Mouse (Mus musculus) gastrocnemius, adult 2 months (tissue): ENCODE results near the gene 4930572O03Rik. TPM values are rescaled to one million over a fixed set of nuclear protein-coding genes. Genes with fewer than 3 reads are reported as not detected.
"Not testable (repeated sequence)": the region's sequence is repeated elsewhere in the genome, so short reads cannot be mapped to it uniquely, and the experiment has no call there.

Source experiments
- DNase-seq: peaks from one replicate; pipeline ENCODE4 v3.0.0; 2022
- H3K27ac ChIP-seq: fragments of 200-600 bp; 2 replicates; pipeline ENCODE4 v1.8.1; 2022; ENCODE audit warnings: mild to moderate bottlenecking
- H3K4me3 ChIP-seq: fragments of 200-600 bp; 2 replicates; pipeline ENCODE4 v1.8.1; 2022; ENCODE audit warnings: mild to moderate bottlenecking, moderate library complexity
- CTCF ChIP-seq: fragments of 200-600 bp; IDR thresholded peaks from 2 replicates; pipeline ENCODE4 v1.8.1; 2022; ENCODE audit warnings: antibody characterized with exemption, mild to moderate bottlenecking, moderate library complexity
- intact Hi-C: fragments of 180-260 bp; cut with DNase I; formaldehyde crosslinking; loops from one replicate; pipeline ENCODE4 v1.15.1; 2025
- long read RNA-seq, 2 experiments: library from polyadenylated mRNA; stranded (forward); transcript quantifications; one replicate each; pipeline ENCODE4 v2.0.0; 2021
- total RNA-seq, 2 experiments: library from RNA; stranded (reverse); gene quantifications; 2 replicates each; pipeline ENCODE4 v1.2.3; 2021

Gene 4930572O03Rik
- total RNA-seq = not detected
- long read RNA-seq, experiment 1 = 0 reads
- long read RNA-seq, experiment 2 = 0 reads

DNA sequence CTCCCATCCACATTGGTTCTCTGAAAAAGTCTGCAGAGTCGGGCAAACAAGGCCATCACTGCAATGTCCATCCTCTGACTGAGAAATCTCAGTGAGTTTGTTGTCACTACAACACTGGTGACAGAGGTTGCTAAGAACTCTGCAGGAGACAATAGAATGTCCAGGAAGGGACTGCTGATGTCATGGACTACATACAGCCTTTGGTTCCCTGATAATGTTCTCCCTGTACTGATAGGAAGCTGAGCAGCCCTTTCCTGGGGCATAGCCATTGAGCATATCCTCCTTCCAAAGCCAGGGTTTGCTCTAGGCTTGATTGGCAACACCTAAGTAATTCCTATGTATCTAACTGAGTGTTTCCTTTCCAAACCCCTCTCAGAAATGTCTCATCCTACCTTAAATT lies at the start of gene 4930572O03Rik:
4930572O03Rik (minus strand) TSS at position 101 of the 400 bp plus-strand sequence.
- H3K4me3 ChIP-seq, intact Hi-C loops, DNase-seq, H3K27ac ChIP-seq: not testable (repeated sequence)

- H3K4me3 ChIP-seq, intact Hi-C loops: not testable (repeated sequence)
Measured at GRCm38 (mm10) chr5:15702891-15703290, 46.0 kb upstream of the 4930572O03Rik start.

GRCm38 (mm10) chr5:15697719-15698118 lies 40.9 kb upstream of the 4930572O03Rik start:
- H3K4me3 ChIP-seq, intact Hi-C loops, DNase-seq, H3K27ac ChIP-seq: not testable (repeated sequence)

More at GRCm38 (mm10) chr5:15702891-15703290, 46.0 kb upstream of the 4930572O03Rik start:
- not testable (repeated sequence) for H3K27ac ChIP-seq, DNase-seq
- peak; percentile 53 for TF ChIP-seq CTCF

DNA sequence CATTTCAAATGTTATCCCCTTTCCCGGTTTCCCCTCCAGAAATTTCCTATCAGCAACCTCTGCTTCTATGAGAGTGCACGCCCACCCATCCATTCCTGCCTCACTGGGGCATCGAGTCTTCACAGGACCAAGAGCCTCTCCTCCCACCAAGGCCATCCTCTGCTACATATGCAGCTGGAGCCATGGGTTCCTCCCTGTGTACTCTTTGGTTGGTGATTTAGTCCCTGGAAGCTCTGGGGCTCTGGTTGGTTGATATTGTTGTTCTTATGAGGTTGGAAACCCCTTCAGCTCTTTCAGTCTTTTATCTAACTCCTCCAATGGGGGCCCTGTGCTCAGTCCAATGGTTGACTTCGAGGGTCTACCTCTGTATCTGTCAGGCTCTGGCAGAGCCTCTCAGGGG lies 35.0 kb upstream of the 4930572O03Rik start:
- DNase-seq, intact Hi-C loops: not testable (repeated sequence)

GRCm38 (mm10) chr5:15690822-15691221 lies 34.0 kb upstream of the 4930572O03Rik start:
- H3K4me3 ChIP-seq, intact Hi-C loops, DNase-seq, H3K27ac ChIP-seq: not testable (repeated sequence)

More for the DNA sequence above, 35.0 kb upstream of the 4930572O03Rik start:
- not testable (repeated sequence) for H3K4me3 ChIP-seq, H3K27ac ChIP-seq

DNA sequence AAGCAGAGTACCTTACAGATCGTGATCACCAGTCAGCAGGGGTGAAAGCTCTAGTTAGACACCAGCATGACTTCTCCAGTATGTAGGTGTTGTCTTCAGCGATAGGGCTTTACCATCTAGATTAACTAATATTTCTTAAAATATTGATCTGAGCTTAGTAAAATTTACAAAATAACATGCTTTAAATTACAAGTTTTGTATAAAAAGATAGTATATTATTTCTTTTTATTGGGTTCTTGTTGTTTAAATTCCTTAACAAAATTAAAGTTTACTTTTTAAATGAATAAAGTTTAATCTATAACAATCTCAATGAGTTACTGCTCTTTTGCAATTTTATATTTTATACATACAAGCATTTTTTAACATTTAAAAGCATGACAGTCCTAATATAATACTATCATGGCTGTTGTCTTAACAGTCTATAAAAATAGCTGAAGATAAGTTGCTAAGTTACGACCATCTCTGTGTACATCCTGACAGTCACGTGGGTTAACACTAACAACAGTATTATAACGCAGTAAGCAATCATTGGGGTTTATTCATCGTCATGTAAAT lies 32.9 kb upstream of the 4930572O03Rik start:
- H3K27ac ChIP-seq, H3K4me3 ChIP-seq, intact Hi-C loops, DNase-seq: not testable (repeated sequence)

GRCm38 (mm10) chr5:15688874-15689658 lies 32.2 kb upstream of the 4930572O03Rik start:
- H3K27ac ChIP-seq, intact Hi-C loops, H3K4me3 ChIP-seq, DNase-seq: not testable (repeated sequence)

- DNase-seq, intact Hi-C loops, H3K27ac ChIP-seq, H3K4me3 ChIP-seq: not testable (repeated sequence)
Measured at GRCm38 (mm10) chr5:15681301-15682035, 24.6 kb upstream of the 4930572O03Rik start.

DNA sequence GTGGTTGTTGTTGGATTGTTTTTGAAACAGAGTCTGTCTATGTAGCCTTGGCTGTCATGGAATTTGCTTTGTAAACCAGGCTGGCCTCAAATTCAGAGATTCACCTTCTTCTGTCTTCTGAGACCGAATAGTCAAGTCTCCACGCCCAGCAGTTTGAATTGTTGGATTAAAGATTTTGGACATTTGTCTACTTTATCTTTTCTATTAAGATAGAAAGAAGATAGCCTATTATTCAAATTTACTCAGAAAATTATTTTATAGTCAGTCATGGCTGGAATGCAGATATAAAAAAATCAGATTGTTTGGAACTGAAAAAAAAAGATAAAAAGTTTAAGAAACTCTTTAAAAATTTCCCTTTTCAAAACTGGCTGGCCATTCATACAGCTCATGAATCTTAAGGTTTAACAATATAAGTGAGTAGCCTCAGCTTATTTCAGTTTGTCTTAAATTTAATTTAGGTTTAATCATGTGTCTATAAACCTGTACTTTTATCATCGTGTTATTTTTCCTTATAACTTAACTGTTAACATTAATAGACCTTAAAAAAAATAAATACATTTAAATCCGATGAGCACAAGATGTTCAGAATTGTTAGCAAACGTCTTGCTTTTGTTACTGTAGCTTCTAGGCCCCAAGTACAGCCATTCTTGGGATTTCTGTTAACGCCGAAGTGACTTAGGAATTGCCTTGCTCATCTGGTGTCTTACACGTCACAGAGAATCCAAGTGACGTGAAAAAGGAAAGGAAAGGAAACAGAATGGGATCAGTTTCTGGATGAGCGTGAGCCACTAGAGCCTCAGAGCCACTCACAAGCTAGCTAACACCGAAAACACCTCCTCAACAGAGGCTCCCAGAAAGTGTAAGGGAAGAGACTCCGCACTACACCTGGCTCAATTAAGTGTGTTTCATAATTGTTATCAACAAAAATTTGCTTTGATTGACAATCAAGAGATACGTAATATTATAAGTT lies 23.4 kb upstream of the 4930572O03Rik start:
- DNase-seq, intact Hi-C loops, H3K4me3 ChIP-seq, H3K27ac ChIP-seq: not testable (repeated sequence)

GRCm38 (mm10) chr5:15678907-15679306 lies 22.0 kb upstream of the 4930572O03Rik start:
- DNase-seq, intact Hi-C loops, H3K4me3 ChIP-seq, H3K27ac ChIP-seq: not testable (repeated sequence)

DNA sequence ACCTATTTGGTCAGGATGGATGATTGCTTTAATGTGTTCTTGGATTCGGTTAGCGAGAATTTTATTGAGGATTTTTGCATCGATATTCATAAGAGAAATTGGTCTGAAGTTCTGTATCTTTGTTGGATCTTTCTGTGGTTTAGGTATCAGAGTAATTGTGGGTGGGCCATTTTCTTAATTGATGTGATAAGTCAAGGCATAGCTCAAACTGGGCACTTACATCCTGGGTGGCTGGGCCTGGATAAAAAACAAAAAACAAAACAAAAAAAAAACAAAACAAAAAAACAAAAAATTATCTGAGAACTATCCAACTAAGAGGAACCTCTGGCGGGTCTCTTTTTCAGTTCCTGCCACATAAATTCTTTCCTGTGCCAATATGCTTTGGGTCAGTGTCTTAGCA lies 20.9 kb upstream of the 4930572O03Rik start:
- DNase-seq = not testable (repeated sequence)

DNA sequence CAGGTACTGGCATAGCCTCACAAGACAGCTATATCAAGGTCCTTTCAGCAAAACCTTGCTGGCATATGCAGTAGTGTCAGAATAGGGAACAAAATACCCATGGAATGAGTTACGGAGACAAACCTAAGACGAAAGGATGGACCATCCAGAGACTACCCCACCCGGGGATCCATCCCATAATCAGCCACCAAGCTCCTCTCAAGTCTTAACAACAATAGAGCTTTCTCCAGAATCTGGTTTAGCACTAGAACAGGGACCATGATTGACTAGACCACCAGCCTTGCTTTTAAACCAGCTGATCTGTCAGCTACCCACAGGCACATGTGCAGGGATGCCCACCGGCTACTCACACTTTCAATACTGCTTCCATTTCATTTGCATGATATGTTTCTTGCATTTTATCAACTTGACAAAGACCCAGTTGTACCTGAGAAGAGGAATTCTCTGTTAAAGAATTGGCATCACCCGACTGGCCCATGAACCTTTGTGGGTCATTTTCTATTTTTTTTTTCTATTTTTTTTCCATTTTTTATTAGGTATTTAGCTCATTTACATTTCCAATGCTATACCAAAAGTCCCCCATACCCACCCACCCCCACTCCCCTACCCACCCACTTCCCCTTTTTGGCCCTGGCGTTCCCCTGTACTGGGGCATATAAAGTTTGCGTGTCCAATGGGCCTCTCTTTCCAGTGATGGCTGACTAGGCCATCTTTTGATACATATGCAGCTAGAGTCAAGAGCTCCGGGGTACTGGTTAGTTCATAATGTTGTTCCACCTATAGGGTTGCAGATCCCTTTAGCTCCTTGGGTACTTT lies 17.8 kb upstream of the 4930572O03Rik start:
- H3K27ac ChIP-seq, DNase-seq, intact Hi-C loops, H3K4me3 ChIP-seq: not testable (repeated sequence)

More for the DNA sequence above, 20.9 kb upstream of the 4930572O03Rik start:
- intact Hi-C loops, H3K4me3 ChIP-seq, H3K27ac ChIP-seq: not testable (repeated sequence)

GRCm38 (mm10) chr5:15673989-15674388 lies 17.1 kb upstream of the 4930572O03Rik start:
- intact Hi-C loops = not testable (repeated sequence)

GRCm38 (mm10) chr5:15670789-15671188 lies 13.9 kb upstream of the 4930572O03Rik start:
- intact Hi-C loops, DNase-seq: not testable (repeated sequence)

More at GRCm38 (mm10) chr5:15673989-15674388, 17.1 kb upstream of the 4930572O03Rik start:
- not testable (repeated sequence) for H3K4me3 ChIP-seq, DNase-seq, H3K27ac ChIP-seq

GRCm38 (mm10) chr5:15663847-15664246 lies 7.0 kb upstream of the 4930572O03Rik start:
- H3K27ac ChIP-seq, intact Hi-C loops, H3K4me3 ChIP-seq, DNase-seq: not testable (repeated sequence)

More at GRCm38 (mm10) chr5:15670789-15671188, 13.9 kb upstream of the 4930572O03Rik start:
- not testable (repeated sequence) for H3K4me3 ChIP-seq, H3K27ac ChIP-seq

- DNase-seq, H3K4me3 ChIP-seq, intact Hi-C loops, H3K27ac ChIP-seq: not testable (repeated sequence)
Measured at GRCm38 (mm10) chr5:15652334-15652733, 4.5 kb downstream of the 4930572O03Rik start.
